Mouse (Mus musculus): ENCODE data around the gene Lsm10. TPM values are rescaled to one million over a fixed set of nuclear protein-coding genes. Genes with fewer than 3 reads are reported as not detected.

Lsm10 gene
- total and polyA plus RNA-seq, 3 experiments, result 35.0 to 49.6 TPM; not detected in 1

- Histone ChIP-seq H3K36me3 (ENCODE audit: control insufficient read depth in 1 of 2, insufficient read depth in 2 of 2, low read length in 2 of 2) (peaks cover 0 to 8% of the 10 kb centered on the region in 2 experiments; a peak in 2 of 4 replicates), H3K9ac (ENCODE audit: control insufficient read depth, low read depth, low read length, poor library complexity, severe bottlenecking) (no peak overlapping the region), H3K79me2 (ENCODE audit: control insufficient read depth, insufficient read depth, low read length, poor library complexity) (no peaks in the 10 kb centered on the region), H3K4me3 (ENCODE audit: control insufficient read depth in 1 of 2, insufficient read depth in 1 of 2, low read depth in 2 of 2, low read length in 2 of 2) (no peak overlapping the region), H3K27me3 (ENCODE audit: control insufficient read depth in 1 of 2, insufficient read depth in 2 of 2, low read length in 2 of 2) (no peaks in the 10 kb centered on the region), H3K27ac (ENCODE audit: control insufficient read depth, low read depth, low read length) (no peak overlapping the region), H3K4me1 (ENCODE audit: control insufficient read depth in 1 of 2, insufficient read depth in 2 of 2, low read length in 2 of 2) (peaks cover 7 to 23% of the 10 kb centered on the region in 2 experiments), H3K9me3 (replicated peaks; ENCODE audit: insufficient read depth, low read length) (no peaks in the 10 kb centered on the region)
- TF ChIP-seq MXI1 (IDR thresholded peaks at IDR 0.05; ENCODE audit: low read depth, low read length) (no peak), UBTF (IDR thresholded peaks at IDR 0.05; ENCODE audit: borderline replicate concordance, insufficient read depth, low read depth, low read length) (no peak), MYB (IDR thresholded peaks at IDR 0.05; ENCODE audit: low read depth, low read length) (no peak), RAD21 (IDR thresholded peaks at IDR 0.05; ENCODE audit: low read depth, low read length) (no peak), POLR2A (IDR thresholded peaks at IDR 0.05; ENCODE audit: control insufficient read depth in 1 of 2, insufficient read depth in 1 of 2, low read depth in 1 of 2, low read length in 2 of 2, poor library complexity in 1 of 2) (no peak), NRF1 (IDR thresholded peaks at IDR 0.05; ENCODE audit: insufficient read depth, low read depth, low read length, poor library complexity, severe bottlenecking) (no peak), ZNF384 (IDR thresholded peaks at IDR 0.05; ENCODE audit: low read depth, low read length) (no peak), ELF1 (IDR thresholded peaks at IDR 0.05; ENCODE audit: low read depth, low read length) (no peak), JUND (IDR thresholded peaks at IDR 0.05; ENCODE audit: low read depth, low read length) (no peak), SMC3 (IDR thresholded peaks at IDR 0.05; ENCODE audit: low read depth, low read length) (no peak), ZMIZ1 (IDR thresholded peaks at IDR 0.05; ENCODE audit: low read depth, low read length) (no peak), GATA1 (IDR thresholded peaks at IDR 0.05; ENCODE audit: low read depth, low read length) (no peak), HCFC1 (IDR thresholded peaks at IDR 0.05; ENCODE audit: low read depth, low read length) (no peak), E2F4 (IDR thresholded peaks at IDR 0.05; ENCODE audit: borderline replicate concordance, low read depth, low read length) (no peak), GABPA (IDR thresholded peaks at IDR 0.05; ENCODE audit: low read depth, low read length) (no peak), MAZ (IDR thresholded peaks at IDR 0.05; ENCODE audit: low read depth, low read length) (no peak), ETS1 (IDR thresholded peaks at IDR 0.05; ENCODE audit: low read depth, low read length) (no peak), TCF12 (IDR thresholded peaks at IDR 0.05; ENCODE audit: low read depth, low read length) (no peak)
- no peak for DNase-seq (ENCODE audit: low read depth, low spot score)
Measured at GRCm38 (mm10) chr4:126084382-126084781, 12.0 kb upstream of the Lsm10 start.

- H3K27me3 ChIP-seq (ENCODE audit: control insufficient read depth in 1 of 2, insufficient read depth in 2 of 2, low read length in 2 of 2), result no peaks in the 10 kb centered on the region
- no peak overlapping the region for H3K4me3 ChIP-seq (ENCODE audit: control insufficient read depth in 1 of 2, insufficient read depth in 1 of 2, low read depth in 2 of 2, low read length in 2 of 2)
- H3K9ac ChIP-seq (ENCODE audit: control insufficient read depth, low read depth, low read length, poor library complexity, severe bottlenecking), result no peak overlapping the region
- H3K36me3 ChIP-seq (ENCODE audit: control insufficient read depth in 1 of 2, insufficient read depth in 2 of 2, low read length in 2 of 2), result peaks cover 0 to 8% of the 10 kb centered on the region in 2 experiments; a peak in 2 of 4 replicates
- H3K9me3 ChIP-seq (replicated peaks; ENCODE audit: insufficient read depth, low read length), result no peaks in the 10 kb centered on the region
- H3K79me2 ChIP-seq (ENCODE audit: control insufficient read depth, insufficient read depth, low read length, poor library complexity), result no peaks in the 10 kb centered on the region
- peak; percentile 92 for DNase-seq (ENCODE audit: low read depth, low spot score)
- peaks cover 7 to 17% of the 10 kb centered on the region in 2 experiments for H3K4me1 ChIP-seq (ENCODE audit: control insufficient read depth in 1 of 2, insufficient read depth in 2 of 2, low read length in 2 of 2)
- no peak overlapping the region for H3K27ac ChIP-seq (ENCODE audit: control insufficient read depth, low read depth, low read length)
- TF ChIP-seq SMC3 (IDR thresholded peaks at IDR 0.05; ENCODE audit: low read depth, low read length) (peak; percentile 93), ZMIZ1 (IDR thresholded peaks at IDR 0.05; ENCODE audit: low read depth, low read length) (no peak), RCOR1 (IDR thresholded peaks at IDR 0.05; ENCODE audit: low read depth, low read length) (no peak), MYB (IDR thresholded peaks at IDR 0.05; ENCODE audit: low read depth, low read length) (no peak), MEF2A (IDR thresholded peaks at IDR 0.05; ENCODE audit: extremely low read depth, insufficient replicate concordance, low read depth, low read length, poor library complexity, severe bottlenecking) (no peak), EP300 (IDR thresholded peaks at IDR 0.05; ENCODE audit: low read depth in 1 of 2, low read length in 2 of 2) (no peak), HCFC1 (IDR thresholded peaks at IDR 0.05; ENCODE audit: low read depth, low read length) (0 out of 2 replicates have a peak, but pooled peaks have one; percentile 42), ETS1 (IDR thresholded peaks at IDR 0.05; ENCODE audit: low read depth, low read length) (no peak), ELF1 (IDR thresholded peaks at IDR 0.05; ENCODE audit: low read depth, low read length) (no peak), POLR2AphosphoS5 (IDR thresholded peaks at IDR 0.05; ENCODE audit: borderline replicate concordance, low read depth, low read length) (no peak), MAX (IDR thresholded peaks at IDR 0.05; ENCODE audit: low read length) (no peak), MAZ (IDR thresholded peaks at IDR 0.05; ENCODE audit: low read depth, low read length) (no peak), POLR2A (IDR thresholded peaks at IDR 0.05; ENCODE audit: control insufficient read depth in 1 of 2, insufficient read depth in 1 of 2, low read depth in 1 of 2, low read length in 2 of 2, poor library complexity in 1 of 2) (no peak), NRF1 (IDR thresholded peaks at IDR 0.05; ENCODE audit: insufficient read depth, low read depth, low read length, poor library complexity, severe bottlenecking) (no peak), JUND (IDR thresholded peaks at IDR 0.05; ENCODE audit: low read depth, low read length) (no peak), CTCF (IDR thresholded peaks at IDR 0.05 in 2 of 3, conservative IDR thresholded peaks at IDR 0.05 in 1 of 3; ENCODE audit: control insufficient read depth in 1 of 3, insufficient read depth in 1 of 3, low read depth in 2 of 3, low read length in 3 of 3, poor library complexity in 1 of 3, severe bottlenecking in 1 of 3) (peak; percentile 92 to 98 (median 95)), SIN3A (IDR thresholded peaks at IDR 0.05; ENCODE audit: low read length) (peak; percentile 75), RAD21 (IDR thresholded peaks at IDR 0.05; ENCODE audit: low read depth, low read length) (peak; percentile 90), KAT2A (conservative IDR thresholded peaks at IDR 0.05; ENCODE audit: low read depth, low read length) (no peak), TAL1 (IDR thresholded peaks at IDR 0.05; ENCODE audit: low read length) (no peak), ZC3H11A (IDR thresholded peaks at IDR 0.05; ENCODE audit: low read depth, low read length) (peak; percentile 69), E2F4 (IDR thresholded peaks at IDR 0.05; ENCODE audit: borderline replicate concordance, low read depth, low read length) (no peak)
Measured at GRCm38 (mm10) chr4:126085996-126086576, 10.3 kb upstream of the Lsm10 start.
